Mouse (Mus musculus) midbrain, embryonic 10.5 days (tissue): Measurements from ENCODE around the gene Ncapd2. TPM values are rescaled to one million over a fixed set of nuclear protein-coding genes. Genes with fewer than 3 reads are reported as not detected.
A peak's percentile ranks its signal among the peaks of the same experiment; 100 is the strongest.
"Not testable (repeated sequence)": the region's sequence is repeated elsewhere in the genome, so short reads cannot be mapped to it uniquely, and the experiment has no call there.

Experiments used
- DNase-seq: peaks from one replicate; pipeline ENCODE4 v3.0.0-alpha.2; 2017; ENCODE audit warnings: low spot score
- H3K27ac ChIP-seq: fragments of 300-500 bp; sonication (generic); replicated peaks from 2 replicates; pipeline ENCODE4 v1.5.1; 2016; ENCODE audit warnings: mild to moderate bottlenecking
- H3K27me3 ChIP-seq: fragments of 300-500 bp; sonication (generic); 2 replicates; pipeline ENCODE4 v1.6.1; 2016; ENCODE audit warnings: low read depth, mild to moderate bottlenecking; ENCODE audit not compliant: poor library complexity, severe bottlenecking
- H3K36me3 ChIP-seq: fragments of 300-500 bp; sonication (generic); 2 replicates; pipeline ENCODE4 v1.6.1; 2016; ENCODE audit warnings: mild to moderate bottlenecking, moderate library complexity
- H3K4me1 ChIP-seq: fragments of 300-500 bp; sonication (generic); 2 replicates; pipeline ENCODE4 v1.6.1; 2016
- H3K4me3 ChIP-seq: fragments of 300-500 bp; sonication (generic); 2 replicates; pipeline ENCODE4 v1.5.1; 2016; ENCODE audit warnings: mild to moderate bottlenecking, moderate library complexity
- H3K9me3 ChIP-seq: fragments of 300-500 bp; sonication (generic); replicated peaks from 2 replicates; pipeline ENCODE4 v1.6.1; 2016; ENCODE audit warnings: mild to moderate bottlenecking
- WGBS: fragments of 180-500 bp; shearing (Covaris S2); methylation state at CpG from one replicate; pipeline ENCODE4 v1.1.7; 2016; 5-methylcytosine and 5-hydroxymethylcytosine counted together
- polyA plus RNA-seq: library from polyadenylated mRNA; unstranded; fragments of >200 nt; fragmentation: Nextera tagmentation; extraction: Ambion mirVana; gene quantifications from 2 replicates; pipeline ENCODE4 v1.2.1, GENCODE M21; 2016

The Ncapd2 gene
- polyA plus RNA-seq, 1 experiment from 2014 or later = 246 TPM

DNA sequence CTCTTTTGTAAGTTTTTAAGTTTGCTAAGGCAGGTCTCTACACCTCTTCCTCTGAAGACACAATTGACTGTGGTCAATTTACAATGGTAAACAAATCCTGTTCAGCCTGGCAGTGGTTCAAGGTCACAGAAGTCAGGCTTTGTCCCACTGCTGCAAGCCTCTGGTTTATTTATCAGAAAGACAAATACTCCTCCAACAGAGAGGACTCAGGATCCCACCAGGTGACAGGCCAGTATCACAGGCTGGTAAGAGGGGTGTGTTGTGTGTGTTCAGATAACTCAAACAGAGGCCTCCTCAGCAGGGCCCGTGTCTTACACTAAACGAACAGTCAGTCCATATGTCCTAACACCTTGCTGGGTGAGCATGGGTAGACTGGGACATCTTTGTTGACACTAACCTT, 19.0 kb downstream of the Ncapd2 start:
- no peaks in the 10 kb centered on the region for H3K27me3 ChIP-seq
- H3K36me3 ChIP-seq = peaks cover 100% of the 10 kb centered on the region
- no peaks in the 10 kb centered on the region for H3K9me3 ChIP-seq
- DNase-seq = no peak
- WGBS = 94% methylated on average over 2 of the region's 2 CpGs
- H3K27ac ChIP-seq = no peak overlapping the region
- no peak overlapping the region for H3K4me3 ChIP-seq
- H3K4me1 ChIP-seq = peaks cover 7% of the 10 kb centered on the region

DNA sequence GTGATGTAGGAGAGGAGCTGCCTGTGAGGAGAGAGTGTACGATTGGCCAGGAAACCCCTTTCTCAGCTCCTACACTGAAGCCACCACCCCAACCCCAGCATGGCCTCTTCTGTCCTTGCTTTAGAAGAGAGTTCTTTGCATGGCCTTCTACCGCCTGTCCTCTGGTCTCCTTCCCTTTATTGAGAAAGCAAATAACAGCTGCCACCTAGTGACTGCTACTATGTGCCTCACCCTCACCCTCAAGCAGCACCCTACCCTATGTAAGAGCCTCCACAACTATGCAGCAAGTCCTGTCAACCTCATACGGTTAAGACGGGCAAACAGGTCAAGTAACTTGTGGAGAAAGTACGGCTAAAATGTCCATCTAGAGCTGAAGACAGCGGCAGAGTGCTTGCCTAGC, 21.3 kb downstream of the Ncapd2 start:
- WGBS = 84% methylated on average over 6 of the region's 6 CpGs

DNA sequence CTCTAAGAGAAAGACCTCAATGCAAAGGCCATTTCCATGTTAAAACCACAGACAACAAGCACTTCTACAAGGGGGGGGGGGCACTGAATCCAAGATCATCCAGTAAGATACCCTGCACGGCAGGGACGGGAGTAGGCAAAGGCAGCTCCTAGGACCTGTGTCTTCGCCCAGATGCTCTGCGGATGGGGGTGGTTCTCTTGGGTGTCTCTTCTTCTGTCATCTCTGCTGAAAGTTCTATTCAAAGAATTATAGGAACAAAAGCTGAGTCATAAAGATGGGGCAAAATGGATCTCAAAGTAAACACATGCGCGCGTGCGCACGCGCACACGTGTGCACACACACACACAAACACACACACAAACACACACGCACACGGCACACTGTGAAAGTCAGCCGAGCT, 23.4 kb downstream of the Ncapd2 start:
- H3K27ac ChIP-seq = no peak overlapping the region
- no peak for DNase-seq
- WGBS = 92% methylated on average over 14 of the region's 14 CpGs
- H3K4me3 ChIP-seq = no peak overlapping the region
- no peaks in the 10 kb centered on the region for H3K27me3 ChIP-seq
- peaks cover 84% of the 10 kb centered on the region for H3K36me3 ChIP-seq
- no peaks in the 10 kb centered on the region for H3K9me3 ChIP-seq
- H3K4me1 ChIP-seq = peaks cover 35% of the 10 kb centered on the region

More for the DNA sequence above, 21.3 kb downstream of the Ncapd2 start:
- no peak overlapping the region for H3K4me3 ChIP-seq
- no peaks in the 10 kb centered on the region for H3K9me3 ChIP-seq
- no peaks in the 10 kb centered on the region for H3K27me3 ChIP-seq
- H3K36me3 ChIP-seq = peaks cover 86% of the 10 kb centered on the region
- H3K4me1 ChIP-seq = peaks cover 24% of the 10 kb centered on the region
- H3K27ac ChIP-seq = no peak overlapping the region
- DNase-seq = no peak

DNA sequence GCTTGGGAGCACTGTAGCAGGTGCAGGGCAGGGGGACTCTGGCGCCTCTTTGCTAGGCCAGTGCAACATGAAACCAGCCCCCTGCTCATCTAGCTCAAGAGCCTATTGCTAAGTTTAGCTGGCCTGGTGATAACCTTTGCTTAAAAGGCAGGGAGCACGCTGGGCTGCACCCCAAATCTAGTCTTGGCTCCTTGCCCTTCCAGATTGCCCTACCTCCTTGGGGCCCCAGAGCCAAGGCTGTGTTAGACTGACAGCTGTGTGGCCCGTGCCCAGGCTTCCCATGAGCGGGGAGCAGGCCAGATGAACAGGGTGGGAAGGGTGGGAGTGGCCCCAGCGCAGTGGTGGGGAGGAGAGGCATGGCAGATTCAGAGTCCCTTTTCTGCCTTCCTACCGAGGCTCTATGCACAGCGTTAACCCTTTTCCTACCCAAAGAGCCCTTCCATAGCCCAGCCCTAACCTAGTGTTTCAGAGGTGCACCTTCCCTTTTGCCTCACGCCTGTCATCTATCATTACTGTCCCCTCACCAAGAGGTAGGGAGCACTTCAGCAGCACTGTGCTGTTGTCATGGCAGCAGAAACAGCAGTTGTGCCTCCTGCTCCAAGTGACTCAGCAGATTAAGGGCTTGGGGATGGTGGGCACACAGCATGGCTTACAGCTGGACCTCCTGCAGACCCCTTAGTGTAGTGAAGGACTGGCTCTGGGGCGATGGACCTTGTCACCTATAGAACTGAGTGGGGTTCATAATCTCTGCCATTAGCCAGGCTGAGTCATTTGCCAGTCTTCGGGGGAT, 24.4 kb downstream of the Ncapd2 start:
- peak overlapping the region; percentile 100 for H3K27ac ChIP-seq
- H3K9me3 ChIP-seq = no peaks in the 10 kb centered on the region
- peaks cover 84% of the 10 kb centered on the region for H3K36me3 ChIP-seq
- WGBS = 16% methylated on average over 10 of the region's 10 CpGs
- peak overlapping the region; percentile 98 for H3K4me3 ChIP-seq
- H3K27me3 ChIP-seq = no peaks in the 10 kb centered on the region
- peak; percentile 64 for DNase-seq
- peaks cover 44% of the 10 kb centered on the region for H3K4me1 ChIP-seq

DNA sequence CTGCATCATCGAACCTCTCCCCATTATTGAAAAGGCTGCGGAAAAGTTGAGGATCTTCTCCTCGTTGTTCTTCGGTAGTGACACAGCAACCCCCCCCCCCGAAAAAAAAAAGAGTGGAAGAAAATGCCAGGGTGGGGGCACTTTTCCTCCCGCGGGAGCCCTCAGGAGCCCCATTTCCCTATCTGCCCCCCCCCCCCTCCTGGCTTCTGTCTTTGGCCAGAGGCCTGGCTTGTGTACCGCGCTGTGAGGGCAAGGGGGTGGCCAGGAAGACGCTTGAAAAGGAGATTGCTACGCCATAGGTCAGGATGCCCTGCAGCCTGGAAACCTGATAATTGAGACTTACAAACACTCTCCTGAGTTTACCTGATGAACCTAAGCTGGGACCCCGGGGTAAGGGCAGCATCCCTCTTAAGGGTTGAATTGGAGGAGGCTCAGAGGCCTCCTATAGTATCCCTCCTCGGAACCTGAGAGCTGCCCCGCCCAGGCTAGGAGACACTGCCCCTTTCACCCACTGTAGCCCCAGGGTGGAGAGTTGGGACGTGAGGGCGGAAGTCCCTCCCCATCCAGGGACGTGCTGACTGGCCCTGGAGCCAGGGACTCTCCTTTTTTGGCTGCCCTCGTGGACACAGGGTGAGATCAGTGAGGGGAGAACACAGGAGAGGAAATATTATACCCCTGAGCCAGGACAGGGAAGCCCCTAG, 25.3 kb downstream of the Ncapd2 start, which contains the start of gene Gapdh:
Gapdh (minus strand) TSS at position 417 of the 701 bp plus-strand sequence.
- peaks cover 49% of the 10 kb centered on the region for H3K4me1 ChIP-seq
- no peaks in the 10 kb centered on the region for H3K9me3 ChIP-seq
- WGBS = under 1% methylated on average over 18 of the region's 18 CpGs
- no peaks in the 10 kb centered on the region for H3K27me3 ChIP-seq
- H3K4me3 ChIP-seq = peak within 1 kb of the TSS; percentile 98
- peak within 1 kb of the TSS; percentile 100 for H3K27ac ChIP-seq
- DNase-seq = peak; percentile 78
- peaks cover 83% of the 10 kb centered on the region for H3K36me3 ChIP-seq

DNA sequence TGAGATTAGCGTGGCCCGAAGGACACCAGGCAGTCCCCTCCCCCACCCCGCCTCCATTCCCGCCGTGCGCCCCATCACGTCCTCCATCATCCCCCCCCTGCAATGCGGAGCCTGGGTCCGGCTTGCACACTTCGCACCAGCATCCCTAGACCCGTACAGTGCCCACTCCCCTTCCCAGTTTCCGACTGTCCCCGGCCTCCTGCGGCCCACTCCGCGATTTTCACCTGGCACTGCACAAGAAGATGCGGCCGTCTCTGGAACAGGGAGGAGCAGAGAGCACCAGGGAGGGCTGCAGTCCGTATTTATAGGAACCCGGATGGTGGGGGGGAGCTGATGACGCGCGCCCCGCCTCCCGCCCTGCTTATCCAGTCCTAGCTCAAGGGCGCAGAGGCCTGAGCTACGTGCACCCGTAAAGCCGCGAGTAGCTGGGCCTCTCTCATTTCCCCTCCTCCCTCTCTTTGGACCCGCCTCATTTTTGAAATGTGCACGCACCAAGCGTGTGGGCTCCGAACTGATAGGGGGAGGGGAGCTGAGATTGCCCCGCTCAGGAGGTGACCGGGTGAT, 26.1 kb downstream of the Ncapd2 start:
- DNase-seq = peak; percentile 97
- H3K27me3 ChIP-seq = no peaks in the 10 kb centered on the region
- H3K9me3 ChIP-seq = no peaks in the 10 kb centered on the region
- peaks cover 57% of the 10 kb centered on the region for H3K4me1 ChIP-seq
- peak overlapping the region; percentile 98 for H3K4me3 ChIP-seq
- peaks cover 83% of the 10 kb centered on the region for H3K36me3 ChIP-seq
- under 1% methylated on average over 36 of the region's 36 CpGs for WGBS
- peak overlapping the region; percentile 100 for H3K27ac ChIP-seq

DNA sequence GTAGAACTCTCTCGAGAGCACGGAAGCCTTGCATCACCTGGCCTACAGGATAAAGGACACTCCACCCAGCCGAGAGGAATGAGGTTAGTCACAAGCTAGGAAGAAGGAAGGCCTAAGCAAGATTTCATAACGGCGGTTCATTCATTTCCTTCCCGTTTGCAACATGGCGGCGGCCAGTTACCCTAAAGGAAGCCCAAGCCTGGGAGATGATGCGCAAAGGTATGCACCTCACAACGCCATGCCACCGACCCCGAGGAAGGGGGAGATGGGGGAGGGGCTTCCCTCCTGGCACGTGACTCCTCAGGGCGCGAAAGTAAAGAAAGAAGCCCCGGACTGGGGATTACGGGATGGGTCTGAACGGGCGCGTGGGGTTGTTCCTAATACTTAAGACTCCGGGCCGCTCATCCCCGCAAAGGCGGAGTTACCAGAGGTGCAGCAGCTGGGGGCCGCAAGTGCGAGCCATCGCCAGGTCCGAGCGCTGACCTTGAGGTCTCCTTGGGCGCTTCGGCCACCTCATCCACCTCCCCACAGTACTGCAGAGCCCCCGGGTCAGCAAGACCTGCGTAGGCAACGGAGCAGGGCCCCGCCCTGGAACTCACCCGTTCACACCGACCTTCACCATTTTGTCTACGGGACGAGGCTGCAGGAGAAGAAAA, 26.7 kb downstream of the Ncapd2 start:
- Histone ChIP-seq H3K9me3 (no peaks in the 10 kb centered on the region), H3K27ac (peak overlapping the region; percentile 100), H3K4me1 (peaks cover 62% of the 10 kb centered on the region), H3K27me3 (no peaks in the 10 kb centered on the region), H3K36me3 (peaks cover 83% of the 10 kb centered on the region), H3K4me3 (peak overlapping the region; percentile 98)
- peak; percentile 87 for DNase-seq
- WGBS = under 1% methylated on average over 39 of the region's 39 CpGs

DNA sequence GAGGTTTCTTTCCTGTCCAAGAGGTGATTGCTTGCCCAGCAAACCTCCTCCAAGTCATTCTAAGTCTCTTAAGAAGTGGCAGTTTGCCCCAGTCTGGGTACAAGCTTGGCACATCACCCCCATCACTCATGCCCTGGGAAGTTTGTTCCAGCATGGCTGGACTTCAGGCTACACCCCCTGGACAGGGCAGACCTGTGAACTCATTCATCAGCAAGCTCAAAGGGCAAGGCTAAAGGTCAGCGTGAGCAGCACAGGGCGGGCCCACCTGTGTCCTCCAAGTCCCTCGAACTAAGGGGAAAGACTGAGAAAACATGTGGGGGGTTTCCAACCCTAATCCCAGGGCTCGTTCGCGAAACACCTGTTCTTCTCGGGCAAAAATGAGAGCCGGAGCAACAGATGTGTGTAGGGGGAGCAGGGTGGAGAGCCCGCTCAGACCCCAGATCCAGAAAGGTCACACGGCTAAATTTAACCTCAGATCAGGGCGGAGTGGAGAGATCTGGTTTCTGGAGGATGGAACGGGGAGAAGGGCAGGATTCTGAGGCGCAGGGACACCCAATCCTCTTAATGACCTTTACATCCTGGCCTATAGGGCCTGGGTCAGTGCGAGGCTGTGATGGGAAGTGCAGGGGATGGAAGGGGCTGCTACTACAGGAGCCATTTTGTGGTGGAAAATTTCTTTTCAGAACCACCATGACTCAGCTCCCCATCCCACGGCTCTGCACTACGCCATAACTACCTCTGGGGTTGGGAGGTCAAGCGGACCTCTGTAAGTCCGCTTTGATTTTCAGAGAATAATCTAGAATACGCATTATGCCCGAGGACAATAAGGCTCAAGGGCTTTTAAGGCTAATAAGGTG, 27.5 kb downstream of the Ncapd2 start:
- H3K9me3 ChIP-seq = no peaks in the 10 kb centered on the region
- H3K27ac ChIP-seq = peak overlapping the region; percentile 100
- peaks cover 63% of the 10 kb centered on the region for H3K4me1 ChIP-seq
- H3K27me3 ChIP-seq = no peaks in the 10 kb centered on the region
- DNase-seq = peak; percentile 36
- H3K4me3 ChIP-seq = peak overlapping the region; percentile 98
- peaks cover 83% of the 10 kb centered on the region for H3K36me3 ChIP-seq
- 9% methylated on average over 20 of the region's 20 CpGs for WGBS

DNA sequence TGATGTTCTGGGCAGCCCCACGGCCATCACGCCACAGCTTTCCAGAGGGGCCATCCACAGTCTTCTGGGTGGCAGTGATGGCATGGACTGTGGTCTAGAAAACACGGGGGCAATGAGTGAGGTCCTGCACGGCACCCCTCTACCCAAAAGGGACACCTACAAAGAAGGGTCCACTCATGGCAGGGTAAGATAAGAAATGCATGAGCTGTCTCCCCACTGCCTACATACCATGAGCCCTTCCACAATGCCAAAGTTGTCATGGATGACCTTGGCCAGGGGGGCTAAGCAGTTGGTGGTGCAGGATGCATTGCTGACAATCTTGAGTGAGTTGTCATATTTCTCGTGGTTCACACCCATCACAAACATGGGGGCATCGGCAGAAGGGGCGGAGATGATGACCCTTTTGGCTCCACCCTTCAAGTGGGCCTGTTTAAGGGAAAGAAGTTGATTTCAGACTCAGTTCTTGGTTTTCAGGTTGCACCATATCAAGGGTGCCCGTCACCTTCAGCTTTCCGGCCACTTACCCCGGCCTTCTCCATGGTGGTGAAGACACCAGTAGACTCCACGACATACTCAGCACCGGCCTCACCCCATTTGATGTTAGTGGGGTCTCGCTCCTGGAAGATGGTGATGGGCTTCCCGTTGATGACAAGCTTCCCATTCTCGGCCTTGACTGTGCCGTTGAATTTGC, 28.7 kb downstream of the Ncapd2 start:
- WGBS = 80% methylated on average over 13 of the region's 16 CpGs
- Histone ChIP-seq H3K4me3 (peak overlapping the region; percentile 40), H3K36me3 (peaks cover 81% of the 10 kb centered on the region), H3K4me1 (peaks cover 69% of the 10 kb centered on the region)
- H3K9me3 ChIP-seq, H3K27ac ChIP-seq, DNase-seq, H3K27me3 ChIP-seq: not testable (repeated sequence)

DNA sequence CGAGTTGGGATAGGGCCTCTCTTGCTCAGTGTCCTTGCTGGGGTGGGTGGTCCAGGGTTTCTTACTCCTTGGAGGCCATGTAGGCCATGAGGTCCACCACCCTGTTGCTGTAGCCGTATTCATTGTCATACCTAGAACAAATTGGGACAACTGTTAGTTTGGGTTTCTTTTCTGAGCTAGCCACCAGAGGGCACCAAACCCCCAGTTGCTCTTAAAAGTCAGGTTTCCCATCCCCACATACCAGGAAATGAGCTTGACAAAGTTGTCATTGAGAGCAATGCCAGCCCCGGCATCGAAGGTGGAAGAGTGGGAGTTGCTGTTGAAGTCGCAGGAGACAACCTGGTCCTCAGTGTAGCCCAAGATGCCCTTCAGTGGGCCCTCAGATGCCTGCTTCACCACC, 29.5 kb downstream of the Ncapd2 start:
- peaks cover 79% of the 10 kb centered on the region for H3K36me3 ChIP-seq
- WGBS = 27% methylated on average over 4 of the region's 5 CpGs
- H3K27me3 ChIP-seq, H3K27ac ChIP-seq, H3K9me3 ChIP-seq: not testable (repeated sequence)
- peak overlapping the region; percentile 33 for H3K4me3 ChIP-seq
- DNase-seq = peak; percentile 68
- H3K4me1 ChIP-seq = peaks cover 69% of the 10 kb centered on the region

DNA sequence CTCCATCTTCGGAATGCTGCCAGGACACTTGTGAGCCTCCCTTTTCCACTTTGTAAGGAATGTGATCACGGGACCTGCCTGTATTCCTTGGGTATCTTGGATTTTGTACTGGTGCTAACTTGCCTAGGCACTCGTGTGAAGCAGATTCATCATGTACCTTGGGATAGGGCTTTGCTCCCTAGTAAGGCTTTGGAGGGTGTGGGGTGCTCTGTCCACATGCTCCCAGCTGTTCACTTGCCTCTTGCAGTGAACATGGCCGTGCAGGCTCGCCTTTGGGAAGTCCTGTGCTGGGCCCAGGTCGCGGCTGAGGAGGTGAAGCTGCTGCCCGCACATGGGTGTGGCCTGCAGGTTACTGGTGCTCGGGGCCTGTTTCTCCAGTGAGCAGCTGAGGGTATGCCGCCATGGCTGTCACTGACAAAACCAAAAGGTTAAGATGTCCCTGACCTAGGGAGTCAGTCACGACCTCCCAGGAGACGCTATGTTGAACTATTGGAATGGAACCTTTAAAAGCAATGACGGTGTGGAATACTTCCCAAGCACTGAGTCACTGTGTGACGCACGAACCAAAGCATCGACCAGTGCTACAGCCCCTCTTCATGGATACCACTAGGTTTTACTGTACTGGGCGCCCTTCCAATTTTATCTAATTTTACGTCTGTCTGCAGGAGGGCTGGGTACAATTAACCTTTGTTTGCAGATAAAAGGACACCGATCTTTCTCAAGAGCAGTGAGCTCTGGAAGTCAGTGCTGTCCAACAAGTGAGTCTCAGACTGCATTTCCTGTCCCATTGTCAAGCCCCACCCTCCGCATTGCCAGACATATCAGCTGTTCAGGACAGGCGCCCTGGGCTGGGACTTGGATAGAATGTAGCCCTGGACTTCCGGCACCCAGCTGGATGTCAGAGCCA, 30.4 kb downstream of the Ncapd2 start:
- peaks cover 69% of the 10 kb centered on the region for H3K4me1 ChIP-seq
- H3K36me3 ChIP-seq = peaks cover 82% of the 10 kb centered on the region
- peak overlapping the region; percentile 29 for H3K4me3 ChIP-seq
- H3K9me3 ChIP-seq = no peaks in the 10 kb centered on the region
- peak; percentile 68 for DNase-seq
- 16% methylated on average over 22 of the region's 22 CpGs for WGBS
- H3K27me3 ChIP-seq = no peaks in the 10 kb centered on the region
- peak overlapping the region; percentile 55 for H3K27ac ChIP-seq
